Mouse (Mus musculus): ENCODE measurements around the gene Gm48552. TPM values are rescaled to one million over a fixed set of nuclear protein-coding genes. Genes with fewer than 3 reads are reported as not detected.
A peak's percentile ranks its signal among the peaks of the same experiment; 100 is the strongest.

Gm48552 gene
- 1 to 10 TPM in 2 of 4 experiments, under 1 TPM in 1, not detected in 1; 0.43 to 1.1 (median 1.1) TPM for total RNA-seq (2022)

GRCm38 (mm10) chr10:81388505-81389055 is at the start of gene Gm48552:
Gene Gm48552 (plus strand): TSS chr10:81389005.
- DNase-seq (ENCODE audit: low spot score in 2 of 2): no peak

- no peak for DNase-seq (ENCODE audit: low spot score in 2 of 2)
These were observed 48.1 kb upstream of the Gm48552 start for GRCm38 (mm10) chr10:81340551-81341332.

- DNase-seq (ENCODE audit: low spot score in 2 of 2): no peak
These were observed 47.4 kb upstream of the Gm48552 start for GRCm38 (mm10) chr10:81341333-81341949.

- no peak for DNase-seq (ENCODE audit: low spot score in 2 of 2)
These were observed 45.9 kb upstream of the Gm48552 start, which contains the start of gene Gipc3 for GRCm38 (mm10) chr10:81342686-81343505. Gene Gipc3 (minus strand): TSS chr10:81343266.

GRCm38 (mm10) chr10:81344421-81345161 is 44.2 kb upstream of the Gm48552 start:
- no peak for DNase-seq (ENCODE audit: low spot score in 2 of 2)

GRCm38 (mm10) chr10:81345162-81345534 is 43.7 kb upstream of the Gm48552 start:
- no peak for DNase-seq (ENCODE audit: low spot score in 2 of 2)

- no peak for DNase-seq (ENCODE audit: low spot score in 2 of 2)
These were observed 42.2 kb upstream of the Gm48552 start for GRCm38 (mm10) chr10:81346453-81347067.

- DNase-seq (ENCODE audit: low spot score in 2 of 2): no peak
These were observed 39.7 kb upstream of the Gm48552 start for GRCm38 (mm10) chr10:81349146-81349545.

GRCm38 (mm10) chr10:81349961-81350350 is 38.8 kb upstream of the Gm48552 start:
- no peak for DNase-seq (ENCODE audit: low spot score in 2 of 2)

- peak; percentile 99 for DNase-seq (ENCODE audit: low spot score in 2 of 2)
These were observed 38.3 kb upstream of the Gm48552 start, which contains the start of gene Hmg20b for GRCm38 (mm10) chr10:81350351-81351063. Gene Hmg20b (minus strand): TSS chr10:81350480.

GRCm38 (mm10) chr10:81351678-81352291 is 37.0 kb upstream of the Gm48552 start:
- DNase-seq (ENCODE audit: low spot score in 2 of 2): no peak

- DNase-seq (ENCODE audit: low spot score in 2 of 2): no peak
These were observed 33.9 kb upstream of the Gm48552 start for GRCm38 (mm10) chr10:81354738-81355477.

- DNase-seq (ENCODE audit: low spot score in 2 of 2): no peak
These were observed 33.3 kb upstream of the Gm48552 start for GRCm38 (mm10) chr10:81355533-81355932.

- DNase-seq (ENCODE audit: low spot score in 2 of 2): no peak
These were observed 32.3 kb upstream of the Gm48552 start for GRCm38 (mm10) chr10:81356352-81356990.

- DNase-seq (ENCODE audit: low spot score in 2 of 2): peak; percentile 76 to 88
These were observed 31.6 kb upstream of the Gm48552 start, which contains the start of gene Mfsd12 for GRCm38 (mm10) chr10:81356991-81357844. Gene Mfsd12 (plus strand): TSS chr10:81357491.

- no peak for DNase-seq (ENCODE audit: low spot score in 2 of 2)
These were observed 30.6 kb upstream of the Gm48552 start for GRCm38 (mm10) chr10:81358209-81358608.

GRCm38 (mm10) chr10:81358841-81359240 is 30.0 kb upstream of the Gm48552 start:
- no peak for DNase-seq (ENCODE audit: low spot score in 2 of 2)

All from gastrocnemius, adult 8-10 months (tissue).